Mouse (Mus musculus): ENCODE data around the gene Adam19. TPM values are rescaled to one million over a fixed set of nuclear protein-coding genes. Genes with fewer than 3 reads are reported as not detected.

Gene Adam19
- polyA plus RNA-seq, 1 experiment from 2014 or later: 21.3 TPM

GRCm38 (mm10) chr11:46194175-46194574, 138.4 kb downstream of the Adam19 start:
- Histone ChIP-seq H3K4me2 (ENCODE audit: low read length) (no peak overlapping the region), H3K27me3 (replicated peaks; ENCODE audit: control insufficient read depth, insufficient read depth, low read length) (no peaks in the 10 kb centered on the region), H3K36me3 (ENCODE audit: control insufficient read depth, insufficient read depth, low read length) (no peaks in the 10 kb centered on the region; the same call in 1 of the 2 replicates), H3K27ac (ENCODE audit: low read depth) (peak overlapping the region; percentile 60; the same call in 1 of the 2 replicates), H3K4me1 (replicated peaks; ENCODE audit: control insufficient read depth, insufficient read depth, low read length) (0 out of 2 replicates have a peak, but pooled peaks cover 3% of the 10 kb centered on the region), H3K4me3 (ENCODE audit: low read depth, low read length) (no peak overlapping the region), H3K9ac (ENCODE audit: low read length) (no peak overlapping the region), H3K9me3 (ENCODE audit: control insufficient read depth, low read length) (no peaks in the 10 kb centered on the region)
- 45% methylated on average over 4 of the region's 4 CpGs for WGBS
- DNase-seq (ENCODE audit: low spot score) (no peak), ATAC-seq (replicated peaks; ENCODE audit: low FRiP score, low TSS enrichment, low read depth) (no peak)

Small RNA genes within 50 kb of the gene (microRNA-seq; reads per million reads assigned to microRNA genes)
- gene Mir7239 (not detected), gene Mir8100 (not detected)

Other genes starting within 250 kb of the Adam19 start
- gene Clint1, start 203.9 kb upstream of the Adam19 start, polyA plus RNA-seq (2014; fragmentation: Nextera tagmentation; extraction: Ambion mirVana): 82.1 and 83.1 TPM in 2 replicates
- 9.2 and 9.4 TPM in 2 replicates for gene Lsm11, start 111.1 kb upstream of the Adam19 start, polyA plus RNA-seq (2014; fragmentation: Nextera tagmentation; extraction: Ambion mirVana)
- 12.2 and 14.8 TPM in 2 replicates for gene Thg1l, start 100.5 kb upstream of the Adam19 start, polyA plus RNA-seq (2014; fragmentation: Nextera tagmentation; extraction: Ambion mirVana)
- gene Sox30, start 75.7 kb upstream of the Adam19 start, polyA plus RNA-seq (2014; fragmentation: Nextera tagmentation; extraction: Ambion mirVana): 0.09 and 0.24 TPM in 2 replicates
- 4.1 and 4.6 TPM in 2 replicates for gene Gm12166, start 3.7 kb upstream of the Adam19 start, polyA plus RNA-seq (2014; fragmentation: Nextera tagmentation; extraction: Ambion mirVana)
- 3.5 and 4.5 TPM in 2 replicates for gene Nipal4, start 110.5 kb downstream of the Adam19 start, polyA plus RNA-seq (2014; fragmentation: Nextera tagmentation; extraction: Ambion mirVana)
- gene Fndc9, start 179.5 kb downstream of the Adam19 start, polyA plus RNA-seq (2014; fragmentation: Nextera tagmentation; extraction: Ambion mirVana): 0.09 and 0.38 TPM in 2 replicates

Data from intestine, embryonic 14.5 days (tissue).